Mouse (Mus musculus) stomach, embryonic 14.5 days (tissue): ENCODE measurements around the gene Pde4d. TPM values are rescaled to one million over a fixed set of nuclear protein-coding genes. Genes with fewer than 3 reads are reported as not detected.

Experiments
- ATAC-seq: fragments of 200-750 bp; cut with Nextera tagmentation; 2 replicates; pipeline ENCODE4 v1.8.0; 2017; ENCODE audit warnings: low read depth, moderate TSS enrichment; ENCODE audit not compliant: insufficient number of reproducible peaks, insufficient read depth, low FRiP score
- H3K27ac ChIP-seq: fragments of 300-500 bp; sonication (generic); 2 replicates; pipeline ENCODE4 v1.5.1; 2014; ENCODE audit warnings: mild to moderate bottlenecking, low read length, moderate library complexity, mixed read lengths
- H3K27me3 ChIP-seq: fragments of 300-500 bp; sonication (generic); 2 replicates; pipeline ENCODE4 v1.6.1; 2014; ENCODE audit warnings: low read length, control low read depth, mixed read lengths; ENCODE audit not compliant: control insufficient read depth, insufficient read depth
- H3K36me3 ChIP-seq: fragments of 300-500 bp; sonication (generic); 2 replicates; pipeline ENCODE4 v1.6.1; 2014; ENCODE audit warnings: mild to moderate bottlenecking, control low read depth, low read length, moderate library complexity, mixed read lengths; ENCODE audit not compliant: control insufficient read depth, insufficient read depth
- H3K4me1 ChIP-seq: fragments of 300-500 bp; sonication (generic); 2 replicates; pipeline ENCODE4 v1.6.1; 2014; ENCODE audit warnings: low read length, control low read depth, mixed read lengths; ENCODE audit not compliant: control insufficient read depth, insufficient read depth
- H3K4me2 ChIP-seq: fragments of 300-500 bp; sonication (generic); replicated peaks from 2 replicates; pipeline ENCODE4 v1.6.1; 2014; ENCODE audit warnings: low read depth, low read length, control low read depth
- H3K4me3 ChIP-seq: fragments of 300-500 bp; sonication (generic); 2 replicates; pipeline ENCODE4 v1.5.1; 2014; ENCODE audit warnings: low read depth, low read length, control low read depth
- H3K9ac ChIP-seq: fragments of 300-500 bp; sonication (generic); replicated peaks from 2 replicates; pipeline ENCODE4 v1.6.1; 2014; ENCODE audit warnings: low read depth, mild to moderate bottlenecking, control low read depth, low read length, moderate library complexity, mixed read lengths
- H3K9me3 ChIP-seq: fragments of 300-500 bp; sonication (generic); 2 replicates; pipeline ENCODE4 v1.6.1; 2016; ENCODE audit warnings: low read depth, low read length, control low read depth; ENCODE audit not compliant: control insufficient read depth
- WGBS: fragments of 180-500 bp; shearing (Covaris S2); extraction: QIAGEN DNeasy Blood & Tissue Kit; methylation state at CpG from one replicate; pipeline ENCODE4 v1.1.7; 2014; 5-methylcytosine and 5-hydroxymethylcytosine counted together
- polyA plus RNA-seq: library from polyadenylated mRNA; unstranded; fragments of >200 nt; fragmentation: Nextera tagmentation; extraction: Ambion mirVana; gene quantifications from 2 replicates; pipeline ENCODE4 v1.2.1, GENCODE M21; 2014

Pde4d gene
- polyA plus RNA-seq, 1 experiment from 2014 or later: 29.3 TPM

DNA sequence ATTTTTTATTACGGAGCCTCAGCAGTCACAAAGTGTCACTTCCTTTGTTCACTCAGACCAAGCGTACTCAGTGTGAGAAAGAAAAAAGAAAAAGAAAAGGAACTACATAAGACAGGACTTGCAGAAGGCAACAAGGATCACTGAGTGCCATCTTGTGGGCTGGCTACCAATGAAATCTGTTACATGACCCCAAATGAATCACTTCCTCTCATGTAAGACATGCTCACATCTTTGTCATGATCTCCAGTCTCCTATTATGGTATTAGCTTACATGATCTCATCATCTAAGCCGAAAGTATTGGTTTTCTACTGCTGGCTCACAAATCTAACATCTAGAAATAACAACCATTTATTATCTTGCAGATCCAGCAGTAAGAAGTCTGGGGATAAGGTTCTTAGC, 709.0 kb downstream of the Pde4d start:
- no peak for ATAC-seq

DNA sequence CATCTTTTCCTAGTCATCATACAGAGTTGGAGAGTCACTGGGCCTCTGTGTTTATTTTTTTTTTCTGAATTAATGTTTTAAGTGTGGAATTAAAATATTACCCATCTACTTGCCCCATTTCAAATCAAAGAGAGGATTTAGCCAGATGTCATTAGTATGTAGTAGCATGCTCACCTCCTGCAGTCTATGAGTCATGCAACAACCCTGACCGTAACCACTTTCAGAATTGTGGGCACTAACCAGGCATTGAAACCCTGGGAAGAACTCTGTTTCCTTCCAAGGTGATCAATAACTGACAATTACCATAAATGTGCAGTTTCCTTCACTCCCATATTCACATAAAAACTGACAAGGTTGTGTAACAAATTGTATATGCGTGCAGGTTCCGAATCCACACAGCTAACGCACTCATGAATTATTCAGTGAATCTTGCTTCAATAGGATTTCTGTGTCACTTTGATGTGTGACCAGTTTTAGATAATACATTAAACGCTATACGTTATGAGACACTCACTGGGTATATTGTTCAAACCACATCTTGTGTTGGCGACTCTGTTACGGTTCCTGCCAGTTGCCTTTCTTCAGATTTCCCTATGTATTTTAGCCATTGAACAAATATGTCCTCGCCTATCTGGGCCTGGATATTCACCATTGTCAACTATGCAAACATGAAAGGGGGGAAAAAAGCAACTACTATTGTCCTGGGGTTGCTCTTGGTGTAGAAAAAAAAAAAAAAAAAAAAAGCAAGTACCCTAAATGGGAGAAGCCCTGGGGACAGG, 719.0 kb downstream of the Pde4d start:
- Histone ChIP-seq H3K27ac (no peak overlapping the region), H3K4me1 (no peaks in the 10 kb centered on the region), H3K9ac (no peak overlapping the region), H3K4me2 (no peak overlapping the region), H3K4me3 (no peak overlapping the region), H3K27me3 (no peaks in the 10 kb centered on the region), H3K9me3 (no peaks in the 10 kb centered on the region), H3K36me3 (no peaks in the 10 kb centered on the region)
- ATAC-seq: no peak
- 83% methylated on average over 9 of the region's 9 CpGs for WGBS

More for the DNA sequence above, 709.0 kb downstream of the Pde4d start:
- H3K4me1 ChIP-seq: no peaks in the 10 kb centered on the region
- 54% methylated on average over 3 of the region's 3 CpGs for WGBS
- no peaks in the 10 kb centered on the region for H3K36me3 ChIP-seq
- H3K27me3 ChIP-seq: no peaks in the 10 kb centered on the region
- no peaks in the 10 kb centered on the region for H3K9me3 ChIP-seq
- H3K27ac ChIP-seq: no peak overlapping the region
- no peak overlapping the region for H3K9ac ChIP-seq
- H3K4me2 ChIP-seq: no peak overlapping the region
- no peak overlapping the region for H3K4me3 ChIP-seq

DNA sequence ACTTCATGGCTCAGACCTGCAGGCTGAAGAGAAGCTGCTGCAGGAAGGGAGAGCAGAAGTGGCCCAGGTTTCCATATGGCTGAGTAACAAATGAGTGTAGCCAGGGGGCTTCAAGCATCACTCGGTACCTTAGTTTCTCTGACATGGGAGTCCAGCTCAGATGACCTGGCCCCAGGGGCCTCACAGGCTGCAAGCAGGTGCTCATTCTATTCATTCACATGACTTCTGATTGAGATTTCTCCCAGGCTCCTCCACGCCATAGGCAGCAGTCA, 719.5 kb downstream of the Pde4d start:
- no peak overlapping the region for H3K4me3 ChIP-seq
- no peak for ATAC-seq
- no peak overlapping the region for H3K9ac ChIP-seq
- no peaks in the 10 kb centered on the region for H3K9me3 ChIP-seq
- H3K27me3 ChIP-seq: no peaks in the 10 kb centered on the region
- H3K27ac ChIP-seq: no peak overlapping the region
- no peak overlapping the region for H3K4me2 ChIP-seq
- no peaks in the 10 kb centered on the region for H3K36me3 ChIP-seq
- WGBS: 83% methylated on average over 2 of the region's 2 CpGs
- no peaks in the 10 kb centered on the region for H3K4me1 ChIP-seq

GRCm38 (mm10) chr13:109171688-109172087, 721.9 kb downstream of the Pde4d start:
- Histone ChIP-seq H3K36me3 (no peaks in the 10 kb centered on the region), H3K4me3 (no peak overlapping the region), H3K9me3 (no peaks in the 10 kb centered on the region), H3K27ac (no peak overlapping the region), H3K9ac (no peak overlapping the region), H3K27me3 (no peaks in the 10 kb centered on the region), H3K4me2 (no peak overlapping the region), H3K4me1 (no peaks in the 10 kb centered on the region)
- ATAC-seq: no peak
- WGBS: 68% methylated on average over 7 of the region's 7 CpGs

DNA sequence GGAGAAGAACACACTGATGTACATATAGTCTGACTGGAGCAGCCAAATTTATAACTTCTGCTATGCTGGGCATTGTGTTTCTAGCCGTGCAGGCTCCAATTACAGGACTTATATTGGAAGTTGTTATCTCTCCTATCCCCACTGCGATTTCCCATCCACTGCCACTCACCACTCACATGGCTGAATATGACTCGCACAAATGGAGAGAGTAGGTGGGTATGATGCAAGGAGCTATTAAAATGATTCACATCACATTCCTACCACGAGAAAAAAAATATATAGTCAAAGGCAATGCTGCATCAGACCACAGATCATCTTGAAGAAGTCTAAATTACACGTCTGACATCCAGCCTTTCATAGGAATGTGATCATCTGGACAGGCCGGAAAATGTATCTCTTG, 725.5 kb downstream of the Pde4d start:
- H3K36me3 ChIP-seq: no peaks in the 10 kb centered on the region
- H3K9me3 ChIP-seq: no peaks in the 10 kb centered on the region
- no peak overlapping the region for H3K27ac ChIP-seq
- H3K27me3 ChIP-seq: no peaks in the 10 kb centered on the region
- no peak for ATAC-seq
- H3K4me3 ChIP-seq: no peak overlapping the region
- WGBS: 77% methylated on average over 6 of the region's 6 CpGs
- H3K4me1 ChIP-seq: no peaks in the 10 kb centered on the region
- H3K9ac ChIP-seq: no peak overlapping the region
- no peak overlapping the region for H3K4me2 ChIP-seq

GRCm38 (mm10) chr13:109175852-109176621, 726.3 kb downstream of the Pde4d start:
- WGBS: 77% methylated on average over 11 of the region's 11 CpGs
- H3K36me3 ChIP-seq: no peaks in the 10 kb centered on the region

GRCm38 (mm10) chr13:109181363-109181762, 731.6 kb downstream of the Pde4d start:
- H3K27me3 ChIP-seq: no peaks in the 10 kb centered on the region
- H3K27ac ChIP-seq: no peak overlapping the region
- H3K4me1 ChIP-seq: no peaks in the 10 kb centered on the region
- no peak overlapping the region for H3K4me3 ChIP-seq
- no peaks in the 10 kb centered on the region for H3K36me3 ChIP-seq
- H3K9ac ChIP-seq: no peak overlapping the region
- WGBS: 55% methylated on average over 6 of the region's 6 CpGs
- H3K4me2 ChIP-seq: no peak overlapping the region
- no peaks in the 10 kb centered on the region for H3K9me3 ChIP-seq
- no peak for ATAC-seq

More at GRCm38 (mm10) chr13:109175852-109176621, 726.3 kb downstream of the Pde4d start:
- no peaks in the 10 kb centered on the region for H3K9me3 ChIP-seq
- no peak for ATAC-seq
- no peak overlapping the region for H3K4me2 ChIP-seq
- H3K27ac ChIP-seq: no peak overlapping the region
- H3K4me3 ChIP-seq: no peak overlapping the region
- H3K9ac ChIP-seq: no peak overlapping the region
- H3K27me3 ChIP-seq: no peaks in the 10 kb centered on the region
- H3K4me1 ChIP-seq: no peaks in the 10 kb centered on the region

- ATAC-seq: no peak
- no peaks in the 10 kb centered on the region for H3K9me3 ChIP-seq
Observed at GRCm38 (mm10) chr13:109190652-109191051, 740.9 kb downstream of the Pde4d start.

More at GRCm38 (mm10) chr13:109190652-109191051, 740.9 kb downstream of the Pde4d start:
- Histone ChIP-seq H3K9ac (no peak overlapping the region), H3K36me3 (no peaks in the 10 kb centered on the region), H3K4me2 (no peak overlapping the region), H3K27ac (no peak overlapping the region), H3K4me3 (no peak overlapping the region), H3K27me3 (no peaks in the 10 kb centered on the region), H3K4me1 (no peaks in the 10 kb centered on the region)
- WGBS: 75% methylated on average over 4 of the region's 4 CpGs
